15 mouse cellular contexts compared by ENCODE assay signal in the genomic region with DNA sequence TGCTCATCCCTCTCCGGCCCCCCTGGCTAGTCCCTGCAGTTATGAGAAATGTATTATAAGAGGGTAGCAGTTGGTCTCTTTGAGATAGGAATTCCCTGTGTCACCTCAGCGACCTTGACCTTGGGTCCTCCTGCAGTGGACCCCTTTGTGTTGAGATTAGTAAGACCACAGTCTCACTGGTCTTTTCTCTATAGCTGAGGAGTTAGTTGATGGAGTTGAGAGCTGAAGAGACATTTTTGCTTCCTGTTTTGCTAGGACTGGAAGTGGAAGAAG. TPM values are rescaled to one million over a fixed set of nuclear protein-coding genes. Genes with fewer than 3 reads are reported as not detected.
DNase-seq lines count a peak whose midpoint lies in the region; ATAC-seq and TF ChIP-seq lines count a peak whose summit lies in the region.
"Had no signal": no experiment of that assay in that cellular context is flagged by ENCODE, and none has a peak within 500 bp of the region (broad histone marks: within the 10 kb centered on the region; RNA-seq: fewer than 3 reads in every experiment).

No protein-coding gene starts in this region.

- peaks cover 25% of the 10 kb centered on the region for H3K4me1 ChIP-seq in heart, embryonic 13.5 days
- peaks cover 23% of the 10 kb centered on the region for H3K4me1 ChIP-seq in midbrain, embryonic 11.5 days (ENCODE audit: control insufficient read depth, insufficient read depth, low read length)
- peaks cover 3% of the 10 kb centered on the region; the same call in 1 of the 2 replicates for H3K4me1 ChIP-seq in midbrain, postnatal 0 days (ENCODE audit: insufficient read depth, low read length)
- H3K4me1 ChIP-seq in hindbrain, postnatal 0 days (ENCODE audit: insufficient read depth, low read length) = no peaks in the 10 kb centered on the region; the same call in 1 of the 2 replicates
- H3K4me1 ChIP-seq in stomach, embryonic 16.5 days (ENCODE audit: control insufficient read depth, insufficient read depth, low read length) = peaks cover 12% of the 10 kb centered on the region; the same call in 1 of the 2 replicates

- H3K36me3 ChIP-seq in heart, embryonic 13.5 days = no peaks in the 10 kb centered on the region
- no peaks in the 10 kb centered on the region for H3K36me3 ChIP-seq in midbrain, embryonic 11.5 days (ENCODE audit: control insufficient read depth, insufficient read depth, low read length)
- H3K36me3 ChIP-seq in midbrain, postnatal 0 days (ENCODE audit: insufficient read depth, low read length) = peaks cover 8% of the 10 kb centered on the region
- H3K36me3 ChIP-seq in hindbrain, postnatal 0 days (ENCODE audit: insufficient read depth, low read length) = no peaks in the 10 kb centered on the region
- H3K36me3 ChIP-seq in stomach, embryonic 16.5 days (ENCODE audit: control insufficient read depth, insufficient read depth, low read length) = no peaks in the 10 kb centered on the region
- H3K36me3 ChIP-seq: liver, embryonic 13.5 days had no signal

- H3K27me3 ChIP-seq in heart, embryonic 13.5 days (replicated peaks) = peaks cover 7% of the 10 kb centered on the region; the same call in 1 of the 2 replicates
- H3K27me3 ChIP-seq in midbrain, embryonic 11.5 days (ENCODE audit: control insufficient read depth, insufficient read depth, low read length) = peaks cover 9% of the 10 kb centered on the region
- H3K27me3 ChIP-seq in midbrain, postnatal 0 days (ENCODE audit: insufficient read depth, low read length) = 0 out of 2 replicates have a peak, but pooled peaks cover 4% of the 10 kb centered on the region
- no peaks in the 10 kb centered on the region for H3K27me3 ChIP-seq in hindbrain, postnatal 0 days (ENCODE audit: insufficient read depth, low read length)
- no peaks in the 10 kb centered on the region for H3K27me3 ChIP-seq in stomach, embryonic 16.5 days (ENCODE audit: control insufficient read depth, insufficient read depth, low read length)

- peak overlapping the region; percentile 90; the same call in 1 of the 2 replicates for H3K4me2 ChIP-seq in heart, embryonic 13.5 days
- H3K4me2 ChIP-seq in midbrain, embryonic 11.5 days = peak overlapping the region; percentile 5; the same call in 1 of the 2 replicates
- no peak overlapping the region for H3K4me2 ChIP-seq in midbrain, postnatal 0 days (ENCODE audit: low read depth, low read length, poor library complexity, severe bottlenecking)
- H3K4me2 ChIP-seq in hindbrain, postnatal 0 days (ENCODE audit: low read depth, low read length) = peak overlapping the region; percentile 89
- peak overlapping the region; percentile 67; the same call in 1 of the 2 replicates for H3K4me2 ChIP-seq in stomach, embryonic 16.5 days (ENCODE audit: low read depth, low read length)
- H3K4me2 ChIP-seq: liver, embryonic 13.5 days had no signal

- no peak overlapping the region for H3K4me3 ChIP-seq in heart, embryonic 13.5 days
- H3K4me3 ChIP-seq in midbrain, embryonic 11.5 days (ENCODE audit: low read depth, low read length) = no peak overlapping the region
- no peak overlapping the region for H3K4me3 ChIP-seq in midbrain, postnatal 0 days (ENCODE audit: low read depth, low read length)
- no peak overlapping the region for H3K4me3 ChIP-seq in hindbrain, postnatal 0 days (ENCODE audit: low read length)
- H3K4me3 ChIP-seq in stomach, embryonic 16.5 days (replicated peaks; ENCODE audit: low read length) = no peak overlapping the region
- H3K4me3 ChIP-seq: liver, embryonic 13.5 days; megakaryocyte, embryonic 14.5 days had no signal

- ATAC-seq in heart, embryonic 13.5 days (ENCODE audit: extremely low read depth, insufficient number of reproducible peaks, low FRiP score, low TSS enrichment) = no peak
- no peak for ATAC-seq in midbrain, embryonic 11.5 days (ENCODE audit: low FRiP score)
- no peak for ATAC-seq in midbrain, postnatal 0 days (ENCODE audit: low FRiP score)
- no peak for ATAC-seq in hindbrain, postnatal 0 days
- ATAC-seq in stomach, embryonic 16.5 days (ENCODE audit: insufficient read depth, low FRiP score) = no peak
- no peak for ATAC-seq in erythroblast, adult 5-6 weeks (replicated peaks; ENCODE audit: low FRiP score, poor library complexity, severe bottlenecking)
- ATAC-seq: forebrain, postnatal 0 days had no signal

- H3K27ac ChIP-seq in heart, embryonic 13.5 days (replicated peaks) = no peak overlapping the region
- H3K27ac ChIP-seq in midbrain, embryonic 11.5 days (ENCODE audit: low read depth, low read length) = no peak overlapping the region
- no peak overlapping the region for H3K27ac ChIP-seq in midbrain, postnatal 0 days (ENCODE audit: low read depth, low read length)
- no peak overlapping the region for H3K27ac ChIP-seq in hindbrain, postnatal 0 days
- H3K27ac ChIP-seq in stomach, embryonic 16.5 days (ENCODE audit: low read length) = peak overlapping the region; percentile 67

- no peak for TF ChIP-seq CTCF in midbrain, postnatal 0 days (IDR thresholded peaks at IDR 0.05)
- TF ChIP-seq CTCF in hindbrain, postnatal 0 days (IDR thresholded peaks at IDR 0.05; ENCODE audit: low read depth) = no peak

- no peak for DNase-seq in heart, adult 18-20 months
- no peak for DNase-seq in midbrain, embryonic 11.5 days (ENCODE audit: low spot score, missing footprints)
- no peak for DNase-seq in midbrain, postnatal 0 days (ENCODE audit: low spot score)
- DNase-seq in hindbrain, postnatal 0 days (ENCODE audit: low spot score) = no peak
- DNase-seq in cerebellum, adult 9-11 months = no peak
- DNase-seq: adrenal gland, postnatal 14 days; forebrain, postnatal 0 days; layer of hippocampus, postnatal 36 days; liver, embryonic 13.5 days; right cerebral cortex, postnatal 4 days had no signal

- no peaks in the 10 kb centered on the region for H3K9me3 ChIP-seq in heart, embryonic 13.5 days
- H3K9me3 ChIP-seq in midbrain, embryonic 11.5 days (ENCODE audit: control insufficient read depth, low read length) = no peaks in the 10 kb centered on the region
- no peaks in the 10 kb centered on the region for H3K9me3 ChIP-seq in midbrain, postnatal 0 days (ENCODE audit: low read length)
- H3K9me3 ChIP-seq in hindbrain, postnatal 0 days (ENCODE audit: low read length) = no peaks in the 10 kb centered on the region
- no peaks in the 10 kb centered on the region for H3K9me3 ChIP-seq in stomach, embryonic 16.5 days (replicated peaks; ENCODE audit: control insufficient read depth, low read length)
- H3K9me3 ChIP-seq: liver, embryonic 13.5 days; megakaryocyte, embryonic 14.5 days had no signal

- no peak overlapping the region for H3K9ac ChIP-seq in heart, embryonic 13.5 days
- H3K9ac ChIP-seq in midbrain, embryonic 11.5 days (ENCODE audit: low read length) = no peak overlapping the region
- H3K9ac ChIP-seq in midbrain, postnatal 0 days (replicated peaks; ENCODE audit: low read length, poor library complexity, severe bottlenecking) = no peak overlapping the region
- no peak overlapping the region for H3K9ac ChIP-seq in hindbrain, postnatal 0 days (replicated peaks; ENCODE audit: low read length)
- H3K9ac ChIP-seq in stomach, embryonic 16.5 days (ENCODE audit: low read length) = no peak overlapping the region
- H3K9ac ChIP-seq: forebrain, postnatal 0 days; liver, embryonic 13.5 days had no signal

- 60% methylated on average over 2 of the region's 2 CpGs for WGBS in heart, embryonic 13.5 days
- 49% methylated on average over 2 of the region's 2 CpGs for WGBS in midbrain, embryonic 11.5 days
- 40% methylated on average over 2 of the region's 2 CpGs for WGBS in midbrain, postnatal 0 days
- 63% methylated on average over 2 of the region's 2 CpGs for WGBS in hindbrain, postnatal 0 days
- WGBS in stomach, embryonic 16.5 days = 48% methylated on average over 2 of the region's 2 CpGs

RNA-seq across cellular contexts. Expression of a gene that starts 2.8 kb away (rescaled TPM):
- 3.1 and 3.6 TPM in 2 replicates for polyA plus RNA-seq in heart, embryonic 13.5 days (2015; fragmentation: Nextera tagmentation; extraction: Ambion mirVana)
- under 1 TPM; 0.39 to 0.40 TPM for total RNA-seq in heart, adult 18-20 months (2021)
- 3.6 and 5.0 TPM in 2 replicates for polyA plus RNA-seq in midbrain, embryonic 11.5 days (2014; fragmentation: Nextera tagmentation; extraction: Ambion mirVana)
- total RNA-seq in midbrain, postnatal 0 days (2014; rRNA removed) = 6.8 and 12.2 TPM in 2 replicates
- polyA plus RNA-seq in midbrain, postnatal 0 days (2015; fragmentation: Nextera tagmentation; extraction: Ambion mirVana) = 3.5 and 3.7 TPM in 2 replicates
- total RNA-seq in hindbrain, postnatal 0 days (2014; rRNA removed) = 16.1 and 18.8 TPM in 2 replicates
- 4.1 and 4.4 TPM in 2 replicates for polyA plus RNA-seq in hindbrain, postnatal 0 days (2015; fragmentation: Nextera tagmentation; extraction: Ambion mirVana)
- 7.0 and 7.3 TPM in 2 replicates for polyA plus RNA-seq in stomach, embryonic 16.5 days (2015; fragmentation: Nextera tagmentation; extraction: Ambion mirVana)
- total RNA-seq in erythroblast, adult 5-6 weeks (2015; ENCODE audit: low replicate concordance) = 0.19 and 0.21 TPM in 2 replicates
- total RNA-seq in erythroblast, adult 5-6 weeks (2017; ENCODE audit: low replicate concordance) = 0.09 TPM in 1 of 2 replicates, not detected in the other

RNA-seq across cellular contexts. Expression of a gene that starts 26.8 kb away (rescaled TPM):
- 2.8 and 3.1 TPM in 2 replicates for polyA plus RNA-seq in heart, embryonic 13.5 days (2015; fragmentation: Nextera tagmentation; extraction: Ambion mirVana)
- 1 to 10 TPM; 3.4 to 3.5 TPM for total RNA-seq in heart, adult 18-20 months (2021)
- polyA plus RNA-seq in midbrain, embryonic 11.5 days (2014; fragmentation: Nextera tagmentation; extraction: Ambion mirVana) = 2.7 and 3.8 TPM in 2 replicates
- 7.3 and 8.2 TPM in 2 replicates for total RNA-seq in midbrain, postnatal 0 days (2014; rRNA removed)
- 3.8 and 4.2 TPM in 2 replicates for polyA plus RNA-seq in midbrain, postnatal 0 days (2015; fragmentation: Nextera tagmentation; extraction: Ambion mirVana)
- 7.8 and 9.1 TPM in 2 replicates for total RNA-seq in hindbrain, postnatal 0 days (2014; rRNA removed)
- 4.9 and 5.4 TPM in 2 replicates for polyA plus RNA-seq in hindbrain, postnatal 0 days (2015; fragmentation: Nextera tagmentation; extraction: Ambion mirVana)
- polyA plus RNA-seq in stomach, embryonic 16.5 days (2015; fragmentation: Nextera tagmentation; extraction: Ambion mirVana) = 6.5 and 6.6 TPM in 2 replicates
- 1.0 and 3.1 TPM in 2 replicates for total RNA-seq in erythroblast, adult 5-6 weeks (2015; ENCODE audit: low replicate concordance)
- total RNA-seq in erythroblast, adult 5-6 weeks (2017; ENCODE audit: low replicate concordance) = 0.68 and 1.3 TPM in 2 replicates

RNA-seq across cellular contexts. Expression of a gene that starts 27.9 kb away (rescaled TPM):
- polyA plus RNA-seq in heart, embryonic 13.5 days (2015; fragmentation: Nextera tagmentation; extraction: Ambion mirVana) = not detected in 2 replicates
- under 1 TPM in 1 of 2 experiments, not detected in 1; 0.64 TPM for total RNA-seq in heart, adult 18-20 months (2021)
- not detected in 2 replicates for polyA plus RNA-seq in midbrain, embryonic 11.5 days (2014; fragmentation: Nextera tagmentation; extraction: Ambion mirVana)
- total RNA-seq in midbrain, postnatal 0 days (2014; rRNA removed) = 1.3 and 5.8 TPM in 2 replicates
- polyA plus RNA-seq in midbrain, postnatal 0 days (2015; fragmentation: Nextera tagmentation; extraction: Ambion mirVana) = 1.2 TPM in 2 replicates
- 2.0 and 5.8 TPM in 2 replicates for total RNA-seq in hindbrain, postnatal 0 days (2014; rRNA removed)
- polyA plus RNA-seq in hindbrain, postnatal 0 days (2015; fragmentation: Nextera tagmentation; extraction: Ambion mirVana) = 2.0 and 2.8 TPM in 2 replicates
- polyA plus RNA-seq in stomach, embryonic 16.5 days (2015; fragmentation: Nextera tagmentation; extraction: Ambion mirVana) = 0.22 TPM in 1 of 2 replicates, not detected in the other
- total RNA-seq in erythroblast, adult 5-6 weeks (2015; ENCODE audit: low replicate concordance) = not detected in 2 replicates
- not detected in 2 replicates for total RNA-seq in erythroblast, adult 5-6 weeks (2017; ENCODE audit: low replicate concordance)
- total RNA-seq: adrenal gland, postnatal 14 days; granulocyte monocyte progenitor cell, adult 5-6 weeks; layer of hippocampus, postnatal 36 days had no signal
- polyA plus RNA-seq: liver, embryonic 13.5 days had no signal

RNA-seq across cellular contexts. Expression of a gene that starts 35.1 kb away (rescaled TPM):
- 2.1 TPM in 2 replicates for polyA plus RNA-seq in heart, embryonic 13.5 days (2015; fragmentation: Nextera tagmentation; extraction: Ambion mirVana)
- total RNA-seq in heart, adult 18-20 months (2021) = 1 to 10 TPM; 1.4 TPM
- polyA plus RNA-seq in midbrain, embryonic 11.5 days (2014; fragmentation: Nextera tagmentation; extraction: Ambion mirVana) = 28.0 and 32.8 TPM in 2 replicates
- total RNA-seq in midbrain, postnatal 0 days (2014; rRNA removed) = 20.8 and 28.2 TPM in 2 replicates
- polyA plus RNA-seq in midbrain, postnatal 0 days (2015; fragmentation: Nextera tagmentation; extraction: Ambion mirVana) = 26.6 and 26.8 TPM in 2 replicates
- total RNA-seq in hindbrain, postnatal 0 days (2014; rRNA removed) = 23.9 and 29.8 TPM in 2 replicates
- polyA plus RNA-seq in hindbrain, postnatal 0 days (2015; fragmentation: Nextera tagmentation; extraction: Ambion mirVana) = 26.8 and 29.1 TPM in 2 replicates
- 3.4 and 5.0 TPM in 2 replicates for polyA plus RNA-seq in stomach, embryonic 16.5 days (2015; fragmentation: Nextera tagmentation; extraction: Ambion mirVana)
- total RNA-seq in erythroblast, adult 5-6 weeks (2015; ENCODE audit: low replicate concordance) = 0.42 TPM in 1 of 2 replicates, not detected in the other
- 1.7 TPM in 1 of 2 replicates, not detected in the other for total RNA-seq in erythroblast, adult 5-6 weeks (2017; ENCODE audit: low replicate concordance)

RNA-seq across cellular contexts. Expression of a gene that starts 57.3 kb away (rescaled TPM):
- polyA plus RNA-seq in heart, embryonic 13.5 days (2015; fragmentation: Nextera tagmentation; extraction: Ambion mirVana) = 616 and 654 TPM in 2 replicates
- 100 to 1,000 TPM; 587 to 633 TPM for total RNA-seq in heart, adult 18-20 months (2021)
- 780 and 794 TPM in 2 replicates for polyA plus RNA-seq in midbrain, embryonic 11.5 days (2014; fragmentation: Nextera tagmentation; extraction: Ambion mirVana)
- total RNA-seq in midbrain, postnatal 0 days (2014; rRNA removed) = 439 and 604 TPM in 2 replicates
- polyA plus RNA-seq in midbrain, postnatal 0 days (2015; fragmentation: Nextera tagmentation; extraction: Ambion mirVana) = 475 and 493 TPM in 2 replicates
- 463 and 470 TPM in 2 replicates for total RNA-seq in hindbrain, postnatal 0 days (2014; rRNA removed)
- polyA plus RNA-seq in hindbrain, postnatal 0 days (2015; fragmentation: Nextera tagmentation; extraction: Ambion mirVana) = 523 and 530 TPM in 2 replicates
- 671 and 829 TPM in 2 replicates for polyA plus RNA-seq in stomach, embryonic 16.5 days (2015; fragmentation: Nextera tagmentation; extraction: Ambion mirVana)
- total RNA-seq in erythroblast, adult 5-6 weeks (2015; ENCODE audit: low replicate concordance) = 981 and 1,137 TPM in 2 replicates
- 281 and 366 TPM in 2 replicates for total RNA-seq in erythroblast, adult 5-6 weeks (2017; ENCODE audit: low replicate concordance)
